Mouse (Mus musculus) liver, adult 2 months (tissue): ENCODE measurements around the gene Lalba.

Source experiments
- CTCF ChIP-seq: fragments of 200-500 bp; IDR thresholded peaks from 2 replicates; pipeline ENCODE4 v1.5.1; 2011; ENCODE audit warnings: low read depth, low read length, control low read depth
- POLR2A ChIP-seq: fragments of 200-500 bp; IDR thresholded peaks from 2 replicates; pipeline ENCODE4 v1.6.1; 2011; ENCODE audit warnings: low read length, control low read depth; ENCODE audit not compliant: insufficient read depth; ENCODE audit errors: extremely low read depth

GRCm38 (mm10) chr15:98507321-98507720 is 24.8 kb upstream of the Lalba start:
- no peak for TF ChIP-seq CTCF
- no peak for TF ChIP-seq POLR2A
